Mouse (Mus musculus) midbrain, postnatal 0 days (tissue): ENCODE data around the gene Slc25a26. TPM values are rescaled to one million over a fixed set of nuclear protein-coding genes. Genes with fewer than 3 reads are reported as not detected.

Experiments used
- ATAC-seq: fragments of 200-750 bp; cut with Nextera tagmentation; 2 replicates; pipeline ENCODE4 v1.8.0; 2017; ENCODE audit warnings: moderate number of reproducible peaks, mild to moderate bottlenecking, moderate TSS enrichment, moderate library complexity; ENCODE audit not compliant: low FRiP score
- DNase-seq: peaks from one replicate; pipeline ENCODE4 v3.0.0-alpha.2; 2015; ENCODE audit warnings: low spot score
- H3K27ac ChIP-seq: fragments of 300-500 bp; sonication (generic); 2 replicates; pipeline ENCODE4 v1.5.1; 2014; ENCODE audit warnings: low read depth, mild to moderate bottlenecking, low read length, mixed read lengths
- H3K27me3 ChIP-seq: fragments of 300-500 bp; sonication (generic); 2 replicates; pipeline ENCODE4 v1.6.1; 2014; ENCODE audit warnings: low read length, control low read depth, mixed read lengths; ENCODE audit not compliant: insufficient read depth
- H3K36me3 ChIP-seq: fragments of 300-500 bp; sonication (generic); 2 replicates; pipeline ENCODE4 v1.6.1; 2014; ENCODE audit warnings: low read length, control low read depth, mixed read lengths; ENCODE audit not compliant: insufficient read depth
- H3K4me1 ChIP-seq: fragments of 300-500 bp; sonication (generic); 2 replicates; pipeline ENCODE4 v1.6.1; 2014; ENCODE audit warnings: mild to moderate bottlenecking, control low read depth, antibody characterized with exemption, low read length, mixed read lengths; ENCODE audit not compliant: insufficient read depth
- H3K4me2 ChIP-seq: fragments of 300-500 bp; sonication (generic); 2 replicates; pipeline ENCODE4 v1.6.1; 2014; ENCODE audit warnings: low read depth, mild to moderate bottlenecking, low read length, mixed read lengths; ENCODE audit not compliant: poor library complexity, severe bottlenecking
- H3K4me3 ChIP-seq: fragments of 300-500 bp; sonication (generic); 2 replicates; pipeline ENCODE4 v1.5.1; 2014; ENCODE audit warnings: low read depth, mild to moderate bottlenecking, low read length, moderate library complexity
- H3K9ac ChIP-seq: fragments of 300-500 bp; sonication (generic); replicated peaks from 2 replicates; pipeline ENCODE4 v1.6.1; 2014; ENCODE audit warnings: mild to moderate bottlenecking, low read length, moderate library complexity, mixed read lengths; ENCODE audit not compliant: poor library complexity, severe bottlenecking
- H3K9me3 ChIP-seq: fragments of 300-500 bp; sonication (generic); 2 replicates; pipeline ENCODE4 v1.6.1; 2016; ENCODE audit warnings: low read length, control low read depth
- CTCF ChIP-seq: IDR thresholded peaks from 2 replicates; pipeline ENCODE4 v1.5.1; 2016; ENCODE audit warnings: antibody characterized with exemption, mild to moderate bottlenecking
- WGBS: fragments of 180-500 bp; shearing (Covaris S2); extraction: QIAGEN DNeasy Blood & Tissue Kit; methylation state at CpG from one replicate; pipeline ENCODE4 v1.1.7; 2014; 5-methylcytosine and 5-hydroxymethylcytosine counted together
- polyA plus RNA-seq: library from polyadenylated mRNA; unstranded; fragments of >200 nt; fragmentation: Nextera tagmentation; extraction: Ambion mirVana; gene quantifications from 2 replicates; pipeline ENCODE4 v1.2.1, GENCODE M21; 2015
- total RNA-seq: library from RNA; depleted of rRNA; stranded (reverse); fragments of >200 nt; gene quantifications from 2 replicates; pipeline ENCODE4 v1.2.3, GENCODE M21; 2014

The Slc25a26 gene
- total and polyA plus RNA-seq, 2 experiments from 2014 or later = 10.7 to 11.8 TPM

DNA sequence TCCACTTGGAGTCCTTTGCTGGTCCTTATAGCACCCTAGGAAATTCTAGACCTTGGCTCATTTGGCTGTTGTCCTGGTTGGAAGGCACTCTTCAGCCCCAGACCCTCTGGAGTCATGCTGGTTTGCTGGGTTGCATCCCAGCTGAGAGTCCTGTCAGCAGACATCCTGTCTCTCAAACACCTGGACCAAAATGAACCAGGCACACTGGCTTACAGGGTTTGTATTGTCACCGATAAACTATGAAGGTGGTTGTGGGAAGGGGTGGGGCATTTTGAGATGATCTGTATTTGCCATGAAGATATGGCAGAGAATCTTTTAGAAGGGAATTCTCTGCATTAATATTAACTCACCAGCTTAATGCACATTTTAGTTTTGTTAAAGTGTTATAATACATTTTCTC, 60.8 kb downstream of the Slc25a26 start:
- H3K36me3 ChIP-seq = no peaks in the 10 kb centered on the region
- H3K4me1 ChIP-seq = no peaks in the 10 kb centered on the region
- H3K4me2 ChIP-seq = no peak overlapping the region
- ATAC-seq = no peak
- H3K9me3 ChIP-seq = no peaks in the 10 kb centered on the region
- H3K4me3 ChIP-seq = no peak overlapping the region
- no peak for DNase-seq
- no peaks in the 10 kb centered on the region for H3K27me3 ChIP-seq
- WGBS = 81% methylated on average over 1 of the region's 1 CpGs
- H3K27ac ChIP-seq = no peak overlapping the region
- H3K9ac ChIP-seq = no peak overlapping the region
- TF ChIP-seq CTCF = no peak

DNA sequence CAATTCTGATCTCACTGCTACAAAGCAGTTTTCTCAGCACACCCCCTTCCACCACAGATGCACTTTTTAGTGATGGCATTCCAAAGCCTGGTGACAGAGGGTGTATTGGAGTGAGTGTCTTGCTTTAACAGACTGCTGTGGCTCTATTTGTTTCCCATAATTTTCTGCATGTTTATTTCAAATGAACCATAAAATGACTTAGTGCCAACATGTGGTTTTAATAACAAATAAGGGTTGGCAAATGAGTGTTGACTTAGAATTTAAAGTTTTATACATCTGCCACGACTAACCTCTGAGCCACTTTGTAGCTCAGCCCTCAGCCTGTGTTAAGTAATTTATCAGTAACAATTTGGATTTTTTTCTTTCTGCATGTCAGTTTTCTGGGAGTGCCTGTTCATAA, 61.2 kb downstream of the Slc25a26 start:
- Histone ChIP-seq H3K36me3 (no peaks in the 10 kb centered on the region), H3K27ac (no peak overlapping the region), H3K4me2 (no peak overlapping the region), H3K9me3 (no peaks in the 10 kb centered on the region), H3K4me3 (no peak overlapping the region), H3K27me3 (no peaks in the 10 kb centered on the region), H3K4me1 (no peaks in the 10 kb centered on the region), H3K9ac (no peak overlapping the region)
- 76% methylated on average over 1 of the region's 1 CpGs for WGBS
- ATAC-seq (no peak), DNase-seq (no peak)
- no peak for TF ChIP-seq CTCF

DNA sequence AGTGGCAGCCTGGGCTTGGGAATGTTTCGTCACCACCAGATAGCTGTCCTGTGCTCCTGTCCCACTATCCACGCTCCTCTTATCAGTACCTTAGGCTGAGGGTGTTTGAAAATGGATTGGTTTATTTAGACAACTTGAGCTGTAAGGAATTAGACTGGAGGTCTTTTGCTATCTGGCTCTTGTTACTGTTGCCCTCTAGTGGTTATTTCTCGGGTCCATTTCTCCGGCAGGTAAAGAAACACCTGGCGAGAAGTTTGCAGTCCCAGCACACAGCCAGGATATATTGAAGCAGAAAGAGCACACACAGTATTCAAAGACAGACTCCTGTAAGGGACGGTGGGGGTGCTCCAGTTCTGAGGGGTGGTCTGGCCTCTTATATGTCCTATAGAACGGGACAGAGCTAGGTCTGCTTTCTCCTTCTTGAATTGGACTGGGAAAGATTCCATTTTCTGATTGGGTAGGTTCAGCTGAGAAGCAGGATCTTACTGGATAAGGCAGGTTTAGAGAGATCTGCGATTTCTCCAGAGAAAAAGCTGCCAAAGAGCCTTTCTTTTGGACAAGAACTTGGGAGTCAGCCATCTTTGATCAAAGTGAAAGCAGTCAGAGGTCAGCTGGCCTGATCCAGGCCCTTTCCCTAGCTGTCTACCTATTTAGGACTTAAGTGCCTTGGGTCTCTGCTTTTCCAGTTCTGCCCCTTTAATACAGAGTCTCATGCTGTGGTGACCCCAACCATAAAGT, 63.2 kb downstream of the Slc25a26 start:
- Histone ChIP-seq H3K36me3 (no peaks in the 10 kb centered on the region), H3K9me3 (no peaks in the 10 kb centered on the region), H3K4me2 (no peak overlapping the region), H3K9ac (no peak overlapping the region), H3K4me3 (no peak overlapping the region), H3K4me1 (no peaks in the 10 kb centered on the region), H3K27ac (no peak overlapping the region), H3K27me3 (no peaks in the 10 kb centered on the region)
- DNase-seq = no peak
- 63% methylated on average over 8 of the region's 8 CpGs for WGBS
- TF ChIP-seq CTCF = peak; percentile 67
- no peak for ATAC-seq

GRCm38 (mm10) chr6:94565766-94566165, 65.6 kb downstream of the Slc25a26 start:
- H3K36me3 ChIP-seq = no peaks in the 10 kb centered on the region

GRCm38 (mm10) chr6:94568040-94568439, 67.9 kb downstream of the Slc25a26 start:
- Histone ChIP-seq H3K9ac (no peak overlapping the region), H3K9me3 (no peaks in the 10 kb centered on the region), H3K36me3 (no peaks in the 10 kb centered on the region), H3K4me2 (no peak overlapping the region), H3K27ac (no peak overlapping the region), H3K4me3 (no peak overlapping the region), H3K4me1 (no peaks in the 10 kb centered on the region), H3K27me3 (no peaks in the 10 kb centered on the region)
- TF ChIP-seq CTCF = no peak
- ATAC-seq (no peak), DNase-seq (no peak)
- WGBS = 94% methylated on average over 2 of the region's 2 CpGs

More at GRCm38 (mm10) chr6:94565766-94566165, 65.6 kb downstream of the Slc25a26 start:
- DNase-seq (no peak), ATAC-seq (no peak)
- no peak overlapping the region for H3K4me2 ChIP-seq
- no peak for TF ChIP-seq CTCF
- H3K4me1 ChIP-seq = no peaks in the 10 kb centered on the region
- H3K27me3 ChIP-seq = no peaks in the 10 kb centered on the region
- H3K27ac ChIP-seq = no peak overlapping the region
- H3K9ac ChIP-seq = no peak overlapping the region
- WGBS = 98% methylated on average over 2 of the region's 2 CpGs
- H3K4me3 ChIP-seq = no peak overlapping the region
- H3K9me3 ChIP-seq = no peaks in the 10 kb centered on the region

GRCm38 (mm10) chr6:94575526-94576166, 75.5 kb downstream of the Slc25a26 start:
- TF ChIP-seq CTCF = no peak
- H3K4me3 ChIP-seq = no peak overlapping the region
- H3K27ac ChIP-seq = peak overlapping the region; percentile 44
- 0 out of 2 replicates have a peak, but pooled peaks have one; percentile 54 for ATAC-seq
- H3K9ac ChIP-seq = peak overlapping the region; percentile 19; the same call in 1 of the 2 replicates
- no peaks in the 10 kb centered on the region for H3K9me3 ChIP-seq
- H3K27me3 ChIP-seq = no peaks in the 10 kb centered on the region
- H3K36me3 ChIP-seq = no peaks in the 10 kb centered on the region
- WGBS = 27% methylated on average over 9 of the region's 9 CpGs
- peak; percentile 54 for DNase-seq
- H3K4me1 ChIP-seq = peaks cover 6% of the 10 kb centered on the region; the same call in 1 of the 2 replicates
- H3K4me2 ChIP-seq = no peak overlapping the region; the same call in 1 of the 2 replicates
